Mouse (Mus musculus) left cerebral cortex, adult 9 months (tissue): ENCODE results near the gene Eef2.
"Not testable (repeated sequence)": the region's sequence is repeated elsewhere in the genome, so short reads cannot be mapped to it uniquely, and the experiment has no call there.

Experiments
- DNase-seq, 2 experiments: peaks; one replicate each; pipeline ENCODE4 v3.0.0; 2022; ENCODE audit warnings: low spot score in 2 of 2

The Eef2 gene

DNA sequence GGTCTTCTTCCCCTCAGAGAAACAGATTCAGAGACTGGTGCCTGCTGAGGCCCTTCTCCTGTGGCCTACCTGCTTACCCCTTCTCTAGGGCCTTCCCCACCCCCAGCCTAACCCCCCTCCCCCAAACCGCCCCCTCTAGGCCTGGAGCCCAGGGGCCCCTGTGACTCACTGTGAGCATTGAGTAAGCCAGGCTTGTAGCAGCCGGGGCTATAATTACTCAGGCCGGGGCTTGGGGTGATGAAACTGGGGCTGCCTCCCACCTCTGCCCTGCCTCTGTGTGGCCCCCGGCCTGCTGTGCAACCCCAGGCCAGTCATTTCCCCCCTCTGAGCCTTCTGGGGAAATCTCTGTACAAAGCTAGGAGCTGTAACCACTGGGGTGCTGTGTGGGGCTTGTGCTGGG, 30.1 kb upstream of the Eef2 start:
- DNase-seq = no peak

DNA sequence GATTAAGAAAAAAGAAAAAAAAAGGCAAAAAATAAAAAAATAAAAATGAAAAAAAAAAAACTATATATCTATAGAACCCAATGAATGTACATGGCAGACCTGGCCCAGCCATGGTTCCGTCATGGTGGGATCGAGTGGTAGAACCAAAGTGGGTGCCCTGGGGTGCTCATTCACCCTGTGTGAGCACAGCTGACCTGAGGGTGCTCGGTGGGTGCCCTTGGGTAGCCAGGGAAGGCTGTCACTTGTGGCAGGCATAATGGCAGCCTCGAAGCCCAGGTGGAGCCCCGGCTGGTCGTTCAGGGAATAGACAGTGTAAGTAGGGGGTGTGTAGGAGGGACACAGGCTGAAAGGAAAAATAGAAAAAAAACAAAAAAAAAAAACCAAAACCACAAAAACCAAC, 25.2 kb upstream of the Eef2 start:
- DNase-seq = no peak

DNA sequence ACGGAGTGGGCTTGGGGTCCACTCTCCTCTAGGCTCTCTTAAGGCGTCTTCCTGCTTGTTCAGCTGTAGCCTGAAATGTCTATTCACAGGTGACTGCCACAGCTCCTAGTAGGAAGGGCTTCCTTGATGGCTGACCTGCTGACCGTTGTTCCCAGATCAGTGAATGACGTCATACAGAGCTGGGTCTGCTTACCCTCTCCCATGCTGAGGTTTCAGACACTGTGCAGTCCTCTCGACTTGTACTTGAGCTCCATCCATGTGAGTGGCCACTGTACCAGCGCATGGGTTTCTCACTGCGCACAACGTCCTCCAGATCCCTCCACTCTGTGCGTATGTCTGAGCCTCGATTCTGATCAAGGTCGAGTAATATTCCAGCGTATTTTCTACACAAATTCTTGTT, 23.8 kb upstream of the Eef2 start:
- no peak for DNase-seq

DNA sequence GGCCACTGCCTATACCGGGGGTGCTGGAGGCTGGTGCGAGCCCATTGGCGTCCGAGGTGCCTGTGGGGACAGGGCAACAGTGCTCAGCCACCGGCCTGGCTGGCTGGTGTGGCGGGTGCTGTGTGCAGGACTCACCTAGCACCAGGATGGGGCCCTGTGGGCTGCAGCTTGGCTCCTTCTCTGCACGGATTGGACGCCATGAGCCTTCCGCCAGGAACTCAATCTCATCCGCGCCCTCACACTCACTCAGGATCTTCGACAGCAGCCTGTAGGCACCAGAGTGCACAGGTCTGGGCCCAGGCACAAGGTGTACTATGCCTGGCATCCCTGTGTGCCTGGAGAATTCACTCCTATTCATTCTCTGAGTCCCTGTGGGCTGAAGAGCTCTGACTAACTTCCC, 22.1 kb upstream of the Eef2 start:
- DNase-seq = no peak

DNA sequence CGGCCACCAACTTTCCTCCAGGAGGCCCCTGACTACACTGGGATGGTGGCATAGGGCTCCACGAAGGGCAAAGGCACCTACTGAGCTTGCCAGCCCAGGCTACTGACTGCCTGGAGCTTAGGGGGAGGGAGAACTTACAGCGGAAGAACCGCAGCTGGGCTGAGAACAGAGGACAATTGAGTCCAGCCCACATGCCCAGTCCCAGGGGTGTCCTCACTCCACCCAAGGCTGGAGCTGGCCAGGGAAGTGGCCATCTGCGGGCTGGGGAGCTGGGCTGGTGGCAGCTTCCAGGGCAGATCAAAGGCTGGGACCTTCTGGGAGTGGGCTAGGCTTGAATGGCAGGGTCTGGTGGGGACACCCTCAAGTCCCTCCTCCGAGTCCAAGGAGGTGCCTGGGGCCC, 21.7 kb upstream of the Eef2 start:
- no peak for DNase-seq

DNA sequence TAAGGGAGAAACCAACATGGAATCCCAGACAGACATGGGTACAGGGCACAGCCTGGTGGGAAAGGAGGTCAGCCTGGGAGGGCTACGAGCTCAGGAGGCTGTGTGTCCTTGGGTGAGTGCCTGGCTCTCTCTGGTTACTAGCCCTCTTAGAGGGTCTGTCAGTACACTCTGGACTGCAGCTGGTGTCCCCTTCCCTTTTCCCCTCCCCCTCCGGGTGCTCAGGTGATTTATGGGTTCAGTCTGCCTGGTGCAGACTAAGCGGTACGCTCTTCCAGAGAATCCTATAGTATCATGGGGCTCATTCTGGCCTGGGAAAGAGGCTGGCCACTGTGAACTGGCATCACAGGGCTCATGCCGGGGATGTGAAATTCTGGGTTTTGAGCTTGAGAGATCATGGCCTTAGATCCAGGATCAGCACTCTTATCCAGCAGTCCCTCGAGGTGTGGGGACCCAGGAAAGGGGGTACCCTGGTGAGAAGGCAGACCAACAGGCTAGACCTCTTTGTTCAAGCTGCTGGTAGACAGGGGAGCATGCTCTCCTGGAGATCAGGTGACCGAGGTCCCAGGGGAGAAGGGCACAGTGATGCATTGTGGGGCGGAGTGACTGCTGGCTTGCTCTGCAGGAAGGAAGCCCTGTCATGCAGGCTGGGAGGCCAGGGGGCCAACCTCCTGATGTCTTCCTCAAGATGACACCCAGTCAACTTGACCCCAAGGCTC, 14.7 kb upstream of the Eef2 start:
- no peak for DNase-seq

DNA sequence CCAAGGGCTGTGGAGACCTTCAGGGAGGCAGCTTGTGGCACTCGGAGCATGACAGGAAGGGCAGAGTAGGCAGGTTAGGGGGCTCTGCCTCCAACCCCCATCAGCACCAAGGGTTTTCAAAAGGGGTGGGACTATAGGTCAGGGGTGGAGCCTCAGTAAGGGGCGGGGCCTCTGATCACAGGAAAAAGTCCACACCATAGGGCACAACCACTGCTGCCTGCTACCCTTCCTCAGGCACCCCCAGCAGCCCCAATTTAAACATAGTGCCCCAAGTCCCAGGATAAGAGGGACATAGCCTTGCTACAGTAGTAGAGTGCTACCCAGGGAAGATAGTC, 14.1 kb upstream of the Eef2 start:
- DNase-seq = no peak

DNA sequence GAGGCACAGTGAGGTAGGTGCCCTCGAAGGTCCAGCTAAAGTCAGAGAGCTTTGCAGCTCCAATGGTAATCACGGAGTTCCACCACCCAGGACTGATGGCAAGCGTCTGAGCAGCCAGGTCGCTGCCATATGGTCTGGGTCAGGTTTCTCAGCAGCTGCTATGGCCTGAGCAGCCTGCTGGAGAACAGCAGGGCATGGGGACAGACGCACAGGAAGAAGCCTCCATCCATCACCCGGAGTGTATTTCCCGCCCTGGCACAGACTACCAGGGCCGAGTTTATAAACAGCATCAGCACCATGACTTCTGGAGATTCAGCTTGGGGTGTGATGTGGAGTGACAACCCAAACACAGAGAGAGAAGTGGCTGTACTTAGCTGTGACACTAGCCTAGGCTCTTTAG, 11.3 kb upstream of the Eef2 start:
- DNase-seq = no peak

DNA sequence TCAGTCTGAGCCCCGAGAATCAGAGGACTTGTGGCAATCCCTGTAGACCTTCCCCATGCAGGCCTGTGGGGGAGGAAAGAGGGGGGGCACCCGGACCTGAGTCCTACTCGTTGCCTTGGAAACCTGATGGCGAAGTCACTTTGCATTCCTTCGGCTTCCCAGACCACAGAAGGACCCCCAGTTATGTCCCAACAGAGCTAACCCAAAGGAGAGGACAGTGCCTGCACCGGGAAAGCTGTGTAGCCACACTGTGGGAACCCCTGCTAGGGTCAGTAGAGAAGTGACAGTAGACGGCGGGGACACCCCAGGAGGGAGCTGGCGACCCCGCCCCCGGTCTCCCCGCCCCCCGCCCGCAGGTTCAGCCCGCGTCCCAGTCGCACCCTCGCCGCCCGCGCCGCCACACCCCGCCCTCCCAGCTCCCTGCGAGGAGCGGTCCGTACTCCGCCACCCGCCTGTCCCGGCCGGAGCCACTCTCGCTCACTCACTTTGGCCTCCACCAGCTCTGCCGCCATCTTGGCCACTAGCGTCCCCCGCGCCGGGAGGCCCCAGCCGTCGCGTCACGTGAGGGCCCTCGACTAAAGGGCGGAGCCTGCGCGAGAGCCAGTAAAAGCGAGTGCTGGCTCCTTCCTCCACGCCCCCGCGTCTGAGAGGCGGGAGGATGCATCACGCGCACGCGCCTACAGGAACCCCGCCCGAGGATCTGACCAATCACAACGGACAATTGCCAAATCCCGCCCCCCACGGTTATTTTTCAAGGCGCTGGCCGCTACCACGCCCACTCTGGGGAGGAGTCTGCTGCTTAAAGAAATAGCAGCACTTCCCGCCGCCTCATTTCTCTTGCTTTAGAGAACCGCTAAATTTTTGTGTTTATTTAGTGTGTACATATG, 9.0 kb upstream of the Eef2 start, which contains the start of gene Pias4:
TSS of gene Pias4 (minus strand) at position 724 of the 887 bp plus-strand sequence.
- DNase-seq = peak; percentile 99 to 100

DNA sequence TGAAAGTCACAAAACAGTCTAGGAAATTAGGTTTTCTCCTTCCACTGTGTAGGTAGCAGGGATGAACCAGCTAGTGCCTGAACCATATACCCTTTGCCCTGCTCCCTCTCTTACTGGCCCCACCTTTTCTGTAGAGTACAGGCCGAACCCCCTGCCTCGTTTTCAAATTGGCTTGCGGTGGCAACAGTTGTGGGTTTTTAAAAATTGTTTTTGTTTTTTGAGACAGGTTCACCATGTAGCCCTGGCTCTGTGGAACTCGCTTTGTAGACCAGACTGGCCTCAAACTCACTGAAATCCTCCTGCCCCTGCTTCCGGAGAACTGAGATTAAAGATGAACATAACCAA, 8.4 kb upstream of the Eef2 start:
- no peak for DNase-seq

DNA sequence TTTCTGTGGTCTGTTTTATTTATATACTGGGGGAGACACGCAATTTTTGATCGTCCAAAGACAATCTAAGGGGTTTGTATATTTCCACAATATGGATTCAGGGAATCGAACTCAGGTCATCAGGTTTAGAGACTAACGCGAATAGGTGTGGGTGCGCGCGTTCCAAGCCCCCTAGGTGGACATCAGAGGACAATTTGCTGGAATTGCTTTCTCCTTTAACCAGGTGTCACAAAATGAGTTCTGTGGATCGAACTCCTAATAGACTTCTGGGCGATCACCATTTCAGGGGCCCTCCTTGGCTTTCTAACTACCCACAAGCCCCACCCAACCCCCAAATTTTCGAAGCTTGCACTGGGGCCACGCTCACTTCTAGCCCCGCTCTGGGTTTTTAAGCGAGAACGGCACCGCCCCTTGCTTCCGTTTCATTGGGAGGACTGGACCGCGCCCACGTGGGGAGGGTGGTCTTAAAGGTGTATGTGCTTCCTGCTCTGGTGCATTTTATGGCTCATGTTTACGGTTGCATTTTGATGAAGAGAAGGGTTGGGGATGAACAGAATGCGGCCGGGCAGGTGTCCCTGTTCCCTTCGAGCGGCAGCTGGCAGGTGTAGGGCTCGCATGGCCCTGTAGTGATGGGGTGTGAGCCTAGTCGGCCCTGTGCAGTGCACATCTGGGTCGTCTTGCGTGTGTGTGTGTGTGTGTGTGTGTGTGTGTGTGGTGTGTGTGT, 7.7 kb upstream of the Eef2 start:
- peak in 1 of 2 experiments; percentile 77 for DNase-seq

DNA sequence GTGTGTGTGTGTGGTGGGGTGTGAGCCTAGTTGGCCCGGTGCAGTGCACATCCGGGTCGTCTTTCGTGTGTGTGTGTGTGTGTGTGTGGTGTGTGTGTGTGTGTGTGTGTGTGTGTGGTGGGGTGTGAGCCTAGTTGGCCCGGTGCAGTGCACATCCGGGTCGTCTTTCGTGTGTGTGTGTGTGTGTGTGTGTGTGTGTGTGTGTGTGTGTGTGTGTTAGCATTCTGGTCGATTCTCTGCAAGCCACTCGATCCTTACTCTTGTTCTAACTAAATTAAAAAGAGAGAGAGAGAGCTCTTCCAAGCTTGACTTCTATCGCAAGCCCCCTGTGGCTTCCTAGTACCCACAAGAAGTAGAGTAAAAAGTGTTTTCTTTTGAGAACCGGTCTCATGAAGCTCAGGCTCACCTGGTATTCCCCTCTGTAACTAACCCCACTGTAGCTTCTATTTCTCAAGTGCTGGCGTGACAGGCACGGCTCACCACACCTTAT, 7.0 kb upstream of the Eef2 start:
- not testable (repeated sequence) for DNase-seq

DNA sequence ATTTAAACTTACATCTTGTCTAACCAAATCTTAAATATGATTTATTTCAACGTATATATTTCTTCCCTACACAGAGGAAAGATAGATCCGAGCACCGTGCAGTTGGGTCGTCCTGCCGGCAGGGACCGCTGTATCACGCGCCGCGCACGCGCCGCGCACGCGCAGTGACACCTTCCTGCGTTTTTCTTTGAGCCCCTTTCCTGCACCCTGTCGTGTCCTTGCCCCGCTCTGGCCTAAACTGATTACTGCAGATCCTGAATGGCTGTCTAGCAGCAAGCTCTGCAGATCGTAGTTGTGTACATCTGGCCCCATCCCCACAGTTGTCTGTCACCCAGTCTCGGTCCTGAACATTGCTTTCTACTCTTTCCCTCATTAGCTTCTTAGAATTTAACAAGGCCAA, 3.3 kb upstream of the Eef2 start:
- DNase-seq = peak in 1 of 2 experiments; percentile 82

DNA sequence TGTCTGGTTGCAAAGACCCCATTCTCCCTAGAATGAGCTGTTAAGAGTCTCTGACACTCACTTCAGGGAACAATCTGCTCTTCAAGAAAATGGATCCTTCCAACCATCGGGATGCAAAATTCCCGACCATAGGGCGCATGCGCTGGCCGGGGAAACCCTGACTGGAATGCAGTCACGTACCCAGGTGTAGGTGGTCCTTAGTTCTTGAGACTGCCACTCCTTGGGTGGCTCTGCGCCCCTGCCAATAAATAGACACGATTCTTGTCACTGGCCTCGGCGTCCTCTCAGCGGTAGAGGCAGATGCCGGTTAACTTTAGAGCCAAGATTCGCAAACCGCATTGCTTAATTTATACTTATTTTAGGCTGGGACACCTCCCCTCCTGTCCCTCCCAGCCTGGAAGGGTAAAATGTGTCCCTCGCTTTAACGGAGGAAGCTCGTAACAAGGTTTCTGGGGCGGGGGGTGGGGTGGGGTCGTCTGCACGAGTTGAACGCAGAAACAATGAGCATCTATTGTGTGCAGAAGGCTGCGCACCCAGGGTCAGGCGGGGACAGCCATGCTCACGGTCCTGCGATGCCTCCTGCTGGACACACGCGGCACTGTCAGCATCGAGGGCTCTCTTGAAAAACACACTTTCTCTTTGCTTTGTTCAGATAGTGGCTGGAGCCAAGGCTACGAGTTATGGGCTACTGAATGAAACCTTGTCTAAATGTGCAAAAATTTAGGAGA, 1.6 kb upstream of the Eef2 start:
- DNase-seq = peak in 1 of 2 experiments; percentile 92

DNA sequence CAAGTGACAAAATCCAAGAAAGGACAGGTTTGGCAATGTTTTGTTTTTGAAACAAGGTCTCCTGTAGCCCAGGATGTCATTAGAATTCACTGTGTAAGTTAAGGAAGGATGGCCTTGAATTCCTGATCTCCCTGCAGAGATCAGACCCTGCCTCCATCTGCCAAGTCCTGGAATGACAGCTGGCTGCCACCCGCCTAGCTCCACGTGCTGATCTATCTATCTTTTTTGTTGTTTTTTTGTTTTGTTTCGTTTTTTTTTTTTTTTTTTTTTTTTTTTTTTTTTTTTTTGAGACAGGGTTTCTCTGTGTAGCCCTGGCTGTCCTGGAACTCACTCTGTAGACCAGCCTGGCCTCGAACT, 1.1 kb upstream of the Eef2 start:
- not testable (repeated sequence) for DNase-seq

DNA sequence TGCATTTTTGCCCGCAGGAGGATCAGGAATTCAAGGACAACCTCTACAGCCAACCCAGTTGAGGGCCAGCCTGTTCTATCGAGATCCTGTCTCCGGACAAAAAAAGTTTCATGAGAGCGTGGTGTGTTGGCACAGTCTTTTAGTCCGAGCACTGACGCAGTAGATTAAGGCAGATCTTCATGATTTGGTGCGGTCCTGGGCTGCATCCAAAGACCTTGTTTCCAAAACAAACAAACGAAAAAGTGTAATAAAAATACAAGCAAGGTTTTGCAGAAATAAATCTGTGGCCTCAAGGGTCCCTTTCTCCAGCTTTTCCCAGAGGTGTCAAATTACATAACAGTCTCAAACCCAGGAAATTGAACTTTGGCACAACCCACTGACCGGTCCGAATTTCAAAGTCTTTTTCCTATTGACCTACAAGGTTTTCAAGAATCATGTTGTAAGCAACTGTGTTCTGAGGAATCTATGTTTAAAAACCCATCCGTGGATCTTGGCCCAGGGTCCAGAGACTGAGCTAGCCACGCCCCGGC, 430 bp upstream of the Eef2 start:
- DNase-seq = no peak

DNA sequence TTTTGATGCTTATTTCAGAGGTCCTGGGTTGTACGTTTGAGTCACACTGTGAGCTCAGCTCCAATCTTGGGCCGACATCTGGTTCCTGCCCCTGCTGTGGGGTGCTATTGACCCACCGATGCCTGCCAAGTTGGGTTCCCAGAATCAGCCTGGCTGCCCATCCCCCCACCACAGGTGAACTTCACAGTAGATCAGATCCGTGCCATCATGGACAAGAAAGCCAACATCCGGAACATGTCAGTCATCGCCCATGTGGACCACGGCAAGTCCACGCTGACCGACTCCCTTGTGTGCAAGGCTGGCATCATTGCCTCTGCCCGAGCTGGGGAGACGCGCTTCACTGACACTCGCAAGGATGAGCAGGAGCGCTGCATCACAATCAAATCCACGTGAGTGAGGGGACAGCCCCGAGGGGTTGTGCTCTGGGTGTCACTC, 1.1 kb downstream of the Eef2 start:
- DNase-seq = no peak

DNA sequence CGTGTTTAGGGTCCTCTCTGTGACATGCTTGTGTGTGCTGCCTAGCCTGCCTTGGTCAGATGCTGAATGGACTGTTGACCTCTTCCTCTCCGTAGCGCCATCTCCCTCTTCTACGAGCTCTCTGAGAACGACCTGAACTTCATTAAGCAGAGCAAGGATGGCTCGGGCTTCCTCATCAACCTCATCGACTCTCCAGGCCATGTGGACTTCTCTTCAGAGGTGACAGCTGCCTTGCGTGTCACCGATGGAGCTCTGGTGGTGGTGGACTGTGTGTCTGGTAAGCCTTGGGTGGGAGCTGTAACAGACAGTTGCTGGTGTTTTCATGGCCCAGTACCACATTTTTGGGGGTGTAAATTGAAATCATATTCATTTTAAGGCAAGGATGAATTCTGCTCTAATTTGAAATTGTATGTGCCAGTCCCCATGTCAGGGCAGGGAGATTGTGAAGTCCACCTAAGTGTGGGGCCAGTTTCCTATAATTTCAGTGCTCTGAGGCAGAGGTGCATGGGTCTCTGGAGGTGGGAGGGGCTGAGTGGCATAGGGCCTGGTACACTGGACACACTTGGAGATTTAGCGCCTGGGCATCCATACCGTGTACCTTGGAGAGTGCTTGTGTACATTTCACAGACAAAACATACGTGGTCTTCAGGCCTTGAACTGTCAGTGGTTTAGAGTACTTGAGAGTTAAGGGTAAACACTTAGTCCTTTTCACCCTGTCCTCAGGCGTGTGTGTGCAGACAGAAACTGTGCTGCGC, 1.7 kb downstream of the Eef2 start:
- no peak for DNase-seq

DNA sequence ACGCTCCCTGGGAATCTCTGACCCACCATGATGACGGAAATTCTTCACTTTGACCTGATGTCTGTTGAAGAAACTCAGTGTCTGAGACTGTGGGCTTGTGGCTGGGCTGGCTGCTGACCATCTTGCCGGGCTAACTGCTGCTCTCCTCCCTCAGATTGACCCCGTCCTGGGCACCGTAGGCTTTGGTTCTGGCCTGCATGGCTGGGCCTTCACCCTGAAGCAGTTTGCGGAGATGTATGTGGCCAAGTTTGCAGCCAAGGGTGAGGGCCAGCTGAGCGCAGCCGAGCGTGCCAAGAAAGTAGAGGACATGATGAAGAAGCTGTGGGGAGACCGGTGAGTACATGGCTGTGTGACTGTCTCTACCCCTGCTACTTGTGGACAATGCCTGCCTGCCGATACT, 2.5 kb downstream of the Eef2 start:
- no peak for DNase-seq

DNA sequence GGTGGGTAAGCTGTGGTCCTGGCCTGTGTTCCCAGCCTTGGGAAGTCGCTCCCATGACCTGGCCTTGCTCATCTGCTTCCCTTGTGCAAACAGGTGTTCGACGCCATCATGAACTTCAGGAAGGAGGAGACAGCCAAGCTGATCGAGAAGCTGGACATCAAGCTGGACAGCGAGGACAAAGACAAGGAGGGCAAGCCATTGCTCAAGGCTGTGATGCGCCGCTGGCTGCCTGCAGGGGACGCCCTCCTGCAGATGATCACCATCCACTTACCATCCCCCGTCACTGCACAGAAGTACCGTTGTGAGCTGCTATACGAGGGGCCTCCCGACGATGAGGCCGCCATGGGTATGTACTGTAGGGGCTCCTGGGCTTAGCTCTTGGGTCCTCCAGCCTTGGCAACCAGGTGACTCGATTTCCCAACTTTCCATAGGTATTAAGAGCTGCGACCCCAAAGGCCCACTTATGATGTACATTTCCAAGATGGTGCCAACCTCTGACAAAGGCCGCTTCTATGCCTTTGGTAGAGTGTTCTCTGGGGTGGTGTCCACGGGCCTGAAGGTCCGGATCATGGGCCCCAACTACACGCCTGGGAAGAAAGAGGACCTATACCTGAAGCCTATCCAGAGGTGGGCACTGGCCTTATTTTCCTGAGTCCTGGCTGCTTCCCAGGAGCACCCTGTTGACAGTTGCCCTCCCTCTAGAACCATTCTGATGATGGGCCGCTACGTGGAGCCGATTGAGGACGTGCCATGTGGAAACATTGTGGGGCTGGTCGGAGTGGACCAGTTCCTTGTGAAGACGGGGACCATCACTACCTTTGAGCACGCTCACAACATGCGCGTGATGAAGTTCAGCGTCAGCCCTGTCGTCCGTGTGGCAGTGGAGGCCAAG, 3.3 kb downstream of the Eef2 start:
- no peak for DNase-seq
